Mouse (Mus musculus): ENCODE measurements around the gene Tex21.

DNA sequence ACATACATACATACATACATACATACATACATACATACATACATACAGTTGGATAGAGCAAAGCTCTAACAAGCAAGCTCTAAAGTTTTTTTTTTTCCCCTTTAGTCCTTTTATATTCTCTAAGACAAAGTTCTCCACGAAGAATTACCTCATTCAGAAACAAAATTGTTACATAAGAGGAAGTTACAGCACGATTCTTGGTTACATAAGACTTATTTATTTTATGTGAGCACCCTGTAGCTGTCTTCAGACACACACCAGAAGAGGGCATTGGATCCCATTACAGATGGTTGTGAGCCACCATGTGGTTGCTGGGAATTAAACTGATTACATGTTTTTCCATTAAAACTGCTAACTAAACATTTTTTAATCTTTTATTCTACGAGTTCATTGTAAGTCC, 52.0 kb downstream of the Tex21 start:
- TF ChIP-seq GATA1 (IDR thresholded peaks at IDR 0.05; ENCODE audit: borderline replicate concordance, low read length) (no peak), FLI1 (IDR thresholded peaks at IDR 0.05; ENCODE audit: low read length) (no peak)

Measured in megakaryocyte, embryonic 14.5 days (primary cell).